Mouse (Mus musculus): Measurements from ENCODE around the gene Trp53bp2. TPM values are rescaled to one million over a fixed set of nuclear protein-coding genes. Genes with fewer than 3 reads are reported as not detected.
A peak's percentile ranks its signal among the peaks of the same experiment; 100 is the strongest.

Trp53bp2 gene
- polyA plus RNA-seq, 1 experiment from 2014 or later: 37.1 TPM

- H3K27ac ChIP-seq: no peak overlapping the region
- 72% methylated on average over 3 of the region's 3 CpGs for WGBS
- no peaks in the 10 kb centered on the region for H3K27me3 ChIP-seq (ENCODE audit: low read depth, poor library complexity, severe bottlenecking)
- no peak overlapping the region for H3K4me3 ChIP-seq
- H3K9me3 ChIP-seq (replicated peaks): no peaks in the 10 kb centered on the region
- no peaks in the 10 kb centered on the region for H3K36me3 ChIP-seq
- H3K4me1 ChIP-seq: no peaks in the 10 kb centered on the region
- no peak for DNase-seq (ENCODE audit: low spot score)
These were observed 27.6 kb upstream of the Trp53bp2 start for GRCm38 (mm10) chr1:182381327-182381726.

- Histone ChIP-seq H3K4me1 (no peaks in the 10 kb centered on the region), H3K4me3 (no peak overlapping the region), H3K36me3 (no peaks in the 10 kb centered on the region), H3K27ac (no peak overlapping the region), H3K9me3 (replicated peaks) (no peaks in the 10 kb centered on the region), H3K27me3 (ENCODE audit: low read depth, poor library complexity, severe bottlenecking) (no peaks in the 10 kb centered on the region)
- no peak for DNase-seq (ENCODE audit: low spot score)
- 76% methylated on average over 9 of the region's 9 CpGs for WGBS
These were observed 25.9 kb upstream of the Trp53bp2 start for GRCm38 (mm10) chr1:182383096-182383495.

- Histone ChIP-seq H3K27me3 (ENCODE audit: low read depth, poor library complexity, severe bottlenecking) (no peaks in the 10 kb centered on the region), H3K27ac (no peak overlapping the region), H3K4me1 (no peaks in the 10 kb centered on the region), H3K36me3 (no peaks in the 10 kb centered on the region), H3K4me3 (no peak overlapping the region), H3K9me3 (replicated peaks) (no peaks in the 10 kb centered on the region)
- no peak for DNase-seq (ENCODE audit: low spot score)
- WGBS: 91% methylated on average over 8 of the region's 8 CpGs
These were observed 22.5 kb upstream of the Trp53bp2 start for GRCm38 (mm10) chr1:182386449-182386848.

- H3K27ac ChIP-seq: no peak overlapping the region
- no peaks in the 10 kb centered on the region for H3K27me3 ChIP-seq (ENCODE audit: low read depth, poor library complexity, severe bottlenecking)
- H3K4me1 ChIP-seq: no peaks in the 10 kb centered on the region
- no peak for DNase-seq (ENCODE audit: low spot score)
- H3K4me3 ChIP-seq: no peak overlapping the region
- H3K36me3 ChIP-seq: no peaks in the 10 kb centered on the region
- 71% methylated on average over 4 of the region's 4 CpGs for WGBS
- no peaks in the 10 kb centered on the region for H3K9me3 ChIP-seq (replicated peaks)
These were observed 20.2 kb upstream of the Trp53bp2 start for GRCm38 (mm10) chr1:182388729-182389128.

- DNase-seq (ENCODE audit: low spot score): no peak
- Histone ChIP-seq H3K27ac (no peak overlapping the region), H3K27me3 (ENCODE audit: low read depth, poor library complexity, severe bottlenecking) (no peaks in the 10 kb centered on the region), H3K9me3 (replicated peaks) (no peaks in the 10 kb centered on the region), H3K36me3 (no peaks in the 10 kb centered on the region), H3K4me3 (no peak overlapping the region), H3K4me1 (peaks cover 23% of the 10 kb centered on the region)
- WGBS: 81% methylated on average over 8 of the region's 8 CpGs
These were observed 10.8 kb upstream of the Trp53bp2 start for GRCm38 (mm10) chr1:182398171-182398570.

- no peak overlapping the region for H3K27ac ChIP-seq
These were observed 10.2 kb upstream of the Trp53bp2 start for GRCm38 (mm10) chr1:182398780-182399179.

GRCm38 (mm10) chr1:182399205-182399604 lies 9.8 kb upstream of the Trp53bp2 start:
- Histone ChIP-seq H3K27ac (no peak overlapping the region), H3K4me3 (no peak overlapping the region), H3K9me3 (replicated peaks) (no peaks in the 10 kb centered on the region), H3K27me3 (ENCODE audit: low read depth, poor library complexity, severe bottlenecking) (no peaks in the 10 kb centered on the region), H3K4me1 (peaks cover 25% of the 10 kb centered on the region), H3K36me3 (no peaks in the 10 kb centered on the region)
- no peak for DNase-seq (ENCODE audit: low spot score)
- WGBS: 89% methylated on average over 2 of the region's 2 CpGs

More at GRCm38 (mm10) chr1:182398780-182399179, 10.2 kb upstream of the Trp53bp2 start:
- no peak for DNase-seq (ENCODE audit: low spot score)
- Histone ChIP-seq H3K9me3 (replicated peaks) (no peaks in the 10 kb centered on the region), H3K27me3 (ENCODE audit: low read depth, poor library complexity, severe bottlenecking) (no peaks in the 10 kb centered on the region), H3K4me1 (peaks cover 25% of the 10 kb centered on the region), H3K4me3 (no peak overlapping the region), H3K36me3 (no peaks in the 10 kb centered on the region)
- 46% methylated on average over 3 of the region's 3 CpGs for WGBS

- 90% methylated on average over 3 of the region's 3 CpGs for WGBS
- Histone ChIP-seq H3K4me1 (peaks cover 24% of the 10 kb centered on the region), H3K4me3 (no peak overlapping the region), H3K27ac (no peak overlapping the region), H3K9me3 (replicated peaks) (no peaks in the 10 kb centered on the region), H3K36me3 (no peaks in the 10 kb centered on the region), H3K27me3 (ENCODE audit: low read depth, poor library complexity, severe bottlenecking) (no peaks in the 10 kb centered on the region)
- no peak for DNase-seq (ENCODE audit: low spot score)
These were observed 9.1 kb upstream of the Trp53bp2 start for GRCm38 (mm10) chr1:182399908-182400307.

- Histone ChIP-seq H3K4me1 (peaks cover 23% of the 10 kb centered on the region), H3K27me3 (ENCODE audit: low read depth, poor library complexity, severe bottlenecking) (no peaks in the 10 kb centered on the region), H3K36me3 (no peaks in the 10 kb centered on the region), H3K9me3 (replicated peaks) (no peaks in the 10 kb centered on the region), H3K27ac (0 out of 2 replicates have a peak overlapping the region, but pooled peaks have one; percentile 25), H3K4me3 (no peak overlapping the region)
- 63% methylated on average over 13 of the region's 13 CpGs for WGBS
- DNase-seq (ENCODE audit: low spot score): no peak
These were observed 5.9 kb upstream of the Trp53bp2 start for GRCm38 (mm10) chr1:182403076-182403475.

- no peak for DNase-seq (ENCODE audit: low spot score)
- Histone ChIP-seq H3K9me3 (replicated peaks) (no peaks in the 10 kb centered on the region), H3K4me1 (peaks cover 39% of the 10 kb centered on the region), H3K27me3 (ENCODE audit: low read depth, poor library complexity, severe bottlenecking) (no peaks in the 10 kb centered on the region), H3K27ac (no peak overlapping the region), H3K36me3 (no peaks in the 10 kb centered on the region), H3K4me3 (no peak overlapping the region)
- WGBS: 75% methylated on average over 4 of the region's 4 CpGs
These were observed 2.4 kb upstream of the Trp53bp2 start for GRCm38 (mm10) chr1:182406621-182407020.

- Histone ChIP-seq H3K27me3 (ENCODE audit: low read depth, poor library complexity, severe bottlenecking) (no peaks in the 10 kb centered on the region), H3K36me3 (no peaks in the 10 kb centered on the region), H3K9me3 (replicated peaks) (no peaks in the 10 kb centered on the region), H3K4me3 (peak overlapping the region; percentile 94), H3K4me1 (peaks cover 41% of the 10 kb centered on the region), H3K27ac (peak overlapping the region; percentile 99)
- 7% methylated on average over 13 of the region's 13 CpGs for WGBS
- DNase-seq (ENCODE audit: low spot score): no peak
These were observed 729 bp upstream of the Trp53bp2 start for GRCm38 (mm10) chr1:182408243-182408642.

- WGBS: 2% methylated on average over 34 of the region's 34 CpGs
- DNase-seq (ENCODE audit: low spot score): peak; percentile 45
These were observed 615 bp downstream of the Trp53bp2 start for GRCm38 (mm10) chr1:182409401-182410173.

GRCm38 (mm10) chr1:182412586-182413270 lies 3.8 kb downstream of the Trp53bp2 start:
- H3K27ac ChIP-seq: no peak overlapping the region
- H3K9me3 ChIP-seq (replicated peaks): no peaks in the 10 kb centered on the region
- H3K4me1 ChIP-seq: peaks cover 56% of the 10 kb centered on the region
- no peaks in the 10 kb centered on the region for H3K27me3 ChIP-seq (ENCODE audit: low read depth, poor library complexity, severe bottlenecking)
- H3K36me3 ChIP-seq: peaks cover 16% of the 10 kb centered on the region
- WGBS: 57% methylated on average over 7 of the region's 7 CpGs
- no peak overlapping the region for H3K4me3 ChIP-seq
- no peak for DNase-seq (ENCODE audit: low spot score)

More at GRCm38 (mm10) chr1:182409401-182410173, 615 bp downstream of the Trp53bp2 start:
- H3K4me1 ChIP-seq: peaks cover 47% of the 10 kb centered on the region
- no peaks in the 10 kb centered on the region for H3K9me3 ChIP-seq (replicated peaks)
- H3K4me3 ChIP-seq: peak overlapping the region; percentile 94
- no peaks in the 10 kb centered on the region for H3K27me3 ChIP-seq (ENCODE audit: low read depth, poor library complexity, severe bottlenecking)
- peak overlapping the region; percentile 99 for H3K27ac ChIP-seq
- H3K36me3 ChIP-seq: no peaks in the 10 kb centered on the region

Data from limb, embryonic 10.5 days (tissue).